Mouse (Mus musculus) liver, embryonic 15.5 days (tissue): ENCODE data around the gene Gpr61. TPM values are rescaled to one million over a fixed set of nuclear protein-coding genes. Genes with fewer than 3 reads are reported as not detected.

Experiments used
- ATAC-seq: fragments of 200-750 bp; cut with Nextera tagmentation; 2 replicates; pipeline ENCODE4 v1.8.0; 2017; ENCODE audit warnings: moderate number of reproducible peaks, mild to moderate bottlenecking, moderate library complexity; ENCODE audit not compliant: insufficient read depth
- H3K27ac ChIP-seq: fragments of 300-500 bp; sonication (generic); replicated peaks from 2 replicates; pipeline ENCODE4 v1.5.1; 2015; ENCODE audit warnings: mild to moderate bottlenecking, inconsistent platforms
- H3K27me3 ChIP-seq: fragments of 300-500 bp; sonication (generic); 2 replicates; pipeline ENCODE4 v1.6.1; 2015; ENCODE audit warnings: mild to moderate bottlenecking, inconsistent platforms
- H3K36me3 ChIP-seq: fragments of 300-500 bp; sonication (generic); replicated peaks from 2 replicates; pipeline ENCODE4 v1.6.1; 2015; ENCODE audit warnings: moderate library complexity, mild to moderate bottlenecking, inconsistent platforms
- H3K4me1 ChIP-seq: fragments of 300-500 bp; sonication (generic); replicated peaks from 2 replicates; pipeline ENCODE4 v1.6.1; 2015; ENCODE audit warnings: inconsistent platforms
- H3K4me2 ChIP-seq: fragments of 300-500 bp; sonication (generic); 2 replicates; pipeline ENCODE4 v1.6.1; 2015; ENCODE audit warnings: moderate library complexity, mild to moderate bottlenecking, inconsistent platforms
- H3K4me3 ChIP-seq: fragments of 300-500 bp; sonication (generic); replicated peaks from 2 replicates; pipeline ENCODE4 v1.5.1; 2015; ENCODE audit warnings: mild to moderate bottlenecking, inconsistent platforms
- H3K9ac ChIP-seq: fragments of 300-500 bp; sonication (generic); 2 replicates; pipeline ENCODE4 v1.6.1; 2015; ENCODE audit warnings: moderate library complexity, mild to moderate bottlenecking, inconsistent platforms
- H3K9me3 ChIP-seq: fragments of 300-500 bp; sonication (generic); replicated peaks from 2 replicates; pipeline ENCODE4 v1.6.1; 2016; ENCODE audit warnings: inconsistent platforms
- WGBS: fragments of 180-500 bp; shearing (Covaris S2); methylation state at CpG from one replicate; pipeline ENCODE4 v1.1.7; 2015; ENCODE audit warnings: mixed read lengths; ENCODE audit not compliant: insufficient replicate concordance; 5-methylcytosine and 5-hydroxymethylcytosine counted together
- polyA plus RNA-seq: library from polyadenylated mRNA; unstranded; fragments of >200 nt; fragmentation: Nextera tagmentation; extraction: Ambion mirVana; gene quantifications from 2 replicates; pipeline ENCODE4 v1.2.1, GENCODE M21; 2015

The Gpr61 gene
- polyA plus RNA-seq, 1 experiment from 2014 or later: 0.02 TPM

DNA sequence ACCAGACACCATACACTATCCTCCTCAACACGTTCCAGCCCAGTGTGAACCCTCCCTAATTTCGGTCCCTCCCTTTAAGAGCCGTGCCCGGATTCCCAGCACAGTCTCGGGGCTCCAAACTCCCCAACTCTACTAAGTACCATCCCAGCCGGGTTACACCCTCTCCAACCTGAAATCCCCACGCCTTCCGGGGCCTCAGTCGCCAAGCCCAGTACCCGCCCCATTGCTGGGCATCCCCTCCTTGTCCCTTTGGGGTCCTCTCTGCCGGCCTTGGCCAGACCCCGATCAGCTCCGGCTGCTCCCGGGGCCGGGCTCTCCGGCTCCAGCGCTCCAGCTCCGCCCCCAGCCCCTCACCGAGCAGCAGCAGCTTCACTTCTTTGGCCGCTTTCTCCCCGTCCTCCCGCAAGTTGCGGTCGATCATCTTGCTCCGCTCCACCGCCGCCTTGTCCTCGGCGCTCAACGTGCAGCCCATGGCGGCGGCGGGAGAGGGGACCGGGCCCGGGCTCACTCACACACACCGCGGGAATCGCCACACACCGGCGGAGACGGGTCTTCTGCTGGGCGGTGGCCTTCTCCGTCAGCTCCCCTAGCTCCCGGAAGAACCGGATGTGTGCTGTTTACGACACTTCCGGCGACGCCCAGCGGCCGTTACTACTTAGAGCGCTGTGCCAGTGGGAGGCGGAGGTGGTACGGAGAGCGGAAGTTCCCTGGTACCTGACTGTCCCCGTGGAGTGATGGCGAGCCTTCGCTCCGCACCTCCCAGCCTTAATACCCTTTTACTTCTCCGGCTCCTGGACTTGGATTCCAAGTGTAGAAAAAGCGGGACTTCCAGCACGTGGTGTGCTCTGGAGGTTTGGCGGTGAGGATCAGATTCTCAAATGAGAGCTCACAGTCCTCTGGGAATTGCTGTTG is 8.9 kb downstream of the Gpr61 start, which contains the start of gene Gnai3:
Gnai3 (minus strand) TSS at position 613 of the 912 bp plus-strand sequence.
- ATAC-seq: peak; percentile 96
- H3K4me2 ChIP-seq: peak within 1 kb of the TSS; percentile 91
- H3K9me3 ChIP-seq: no peaks in the 10 kb centered on the region
- H3K4me1 ChIP-seq: peaks cover 56% of the 10 kb centered on the region
- H3K27me3 ChIP-seq: no peaks in the 10 kb centered on the region
- peaks cover 18% of the 10 kb centered on the region for H3K36me3 ChIP-seq
- H3K4me3 ChIP-seq: peak within 1 kb of the TSS; percentile 87
- under 1% methylated on average over 63 of the region's 63 CpGs for WGBS
- peak within 1 kb of the TSS; percentile 91 for H3K9ac ChIP-seq
- H3K27ac ChIP-seq: peak within 1 kb of the TSS; percentile 98

DNA sequence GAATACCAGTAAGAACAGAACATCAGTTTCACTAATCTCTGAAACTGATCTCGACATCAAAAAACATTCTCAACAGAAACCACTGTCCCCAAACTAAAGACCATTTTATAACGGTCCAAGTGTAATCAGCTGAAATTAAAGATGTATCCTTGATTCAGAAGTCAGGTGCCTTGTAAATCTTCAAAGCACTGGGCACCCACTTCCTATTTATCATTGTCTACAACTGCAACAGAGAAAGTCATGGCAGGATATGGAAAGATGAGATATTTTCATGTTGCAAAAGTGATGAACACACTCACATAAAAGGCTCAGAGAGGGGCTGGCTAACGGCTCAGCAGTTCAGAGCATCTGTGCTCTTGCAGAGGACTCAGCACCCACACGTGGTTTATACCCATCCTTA is 13.9 kb downstream of the Gpr61 start:
- H3K4me2 ChIP-seq: no peak overlapping the region
- no peak overlapping the region for H3K9ac ChIP-seq
- H3K27ac ChIP-seq: no peak overlapping the region
- peaks cover 61% of the 10 kb centered on the region for H3K4me1 ChIP-seq
- no peaks in the 10 kb centered on the region for H3K9me3 ChIP-seq
- H3K4me3 ChIP-seq: no peak overlapping the region
- peaks cover 54% of the 10 kb centered on the region for H3K36me3 ChIP-seq
- ATAC-seq: no peak
- no peaks in the 10 kb centered on the region for H3K27me3 ChIP-seq
- 57% methylated on average over 4 of the region's 4 CpGs for WGBS

DNA sequence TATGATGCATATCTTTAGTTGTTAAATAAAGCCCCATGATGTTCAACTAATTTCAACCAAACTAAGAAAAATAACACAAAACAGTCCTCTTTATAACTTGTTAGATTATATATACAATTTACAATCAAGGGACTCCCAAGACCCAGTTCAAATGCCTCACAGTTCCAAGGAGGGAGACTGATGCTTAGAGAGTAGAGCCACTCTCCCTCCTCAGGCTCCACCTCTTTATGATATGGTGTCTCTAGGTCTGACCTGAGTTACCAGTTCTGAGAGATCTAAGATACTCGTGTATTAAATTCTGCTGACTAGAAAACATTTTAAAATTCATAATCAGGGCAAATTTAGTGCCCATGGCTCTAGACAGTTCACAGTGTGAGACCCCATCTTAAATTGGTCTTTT is 15.6 kb downstream of the Gpr61 start:
- 47% methylated on average over 1 of the region's 1 CpGs for WGBS
- no peak for ATAC-seq
- H3K4me1 ChIP-seq: peaks cover 63% of the 10 kb centered on the region

DNA sequence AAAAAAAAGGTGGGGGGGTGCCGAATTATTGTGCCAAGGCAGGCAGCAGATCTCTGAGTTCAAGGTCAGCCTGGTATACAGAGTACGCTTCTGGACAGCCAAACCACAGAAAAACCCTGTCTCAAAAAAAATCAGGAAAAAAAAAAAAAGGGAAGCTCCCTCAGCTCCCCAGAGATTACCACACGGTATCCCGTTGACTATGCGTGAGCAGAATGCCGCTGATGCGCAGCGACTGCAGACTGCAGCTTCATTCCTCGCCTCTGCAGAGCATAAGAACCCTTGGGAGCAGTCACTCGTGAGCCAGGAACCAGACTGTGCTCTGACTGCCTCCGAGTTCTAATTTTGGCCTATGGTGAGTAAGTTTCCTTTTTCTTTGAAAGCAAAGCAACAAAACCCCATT is 20.0 kb downstream of the Gpr61 start:
- H3K9ac ChIP-seq: no peak overlapping the region
- 46% methylated on average over 11 of the region's 11 CpGs for WGBS
- H3K27ac ChIP-seq: no peak overlapping the region; the same call in 1 of the 2 replicates
- H3K36me3 ChIP-seq: peaks cover 33% of the 10 kb centered on the region
- no peak overlapping the region for H3K4me3 ChIP-seq
- ATAC-seq: no peak
- H3K9me3 ChIP-seq: no peaks in the 10 kb centered on the region
- H3K4me2 ChIP-seq: no peak overlapping the region
- peaks cover 69% of the 10 kb centered on the region for H3K4me1 ChIP-seq
- no peaks in the 10 kb centered on the region for H3K27me3 ChIP-seq

More for the DNA sequence above, 15.6 kb downstream of the Gpr61 start:
- no peak overlapping the region for H3K4me2 ChIP-seq
- no peaks in the 10 kb centered on the region for H3K27me3 ChIP-seq
- peaks cover 57% of the 10 kb centered on the region for H3K36me3 ChIP-seq
- no peaks in the 10 kb centered on the region for H3K9me3 ChIP-seq
- H3K9ac ChIP-seq: no peak overlapping the region
- no peak overlapping the region for H3K27ac ChIP-seq
- H3K4me3 ChIP-seq: no peak overlapping the region

DNA sequence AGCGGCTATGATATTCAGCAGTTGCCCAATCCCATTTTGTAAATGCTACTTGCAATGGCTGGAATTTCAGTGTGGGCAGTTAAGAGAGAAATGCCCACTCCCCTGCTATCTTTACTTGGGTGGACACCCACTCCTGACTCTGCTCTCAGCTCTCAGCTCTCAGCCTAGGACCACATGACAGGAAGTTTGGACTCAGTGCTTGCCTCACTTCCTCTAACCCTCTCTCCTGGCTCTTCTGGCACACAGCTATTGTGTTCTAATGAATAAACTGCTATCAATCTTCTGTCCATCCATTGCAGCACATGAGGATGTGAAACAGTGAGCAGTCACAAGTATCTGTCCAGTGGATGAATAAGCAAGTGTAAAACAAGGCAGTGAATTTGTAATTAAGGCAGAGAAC is 22.2 kb downstream of the Gpr61 start:
- Histone ChIP-seq H3K27ac (peak overlapping the region; percentile 71), H3K4me1 (peaks cover 76% of the 10 kb centered on the region), H3K27me3 (no peaks in the 10 kb centered on the region), H3K9me3 (no peaks in the 10 kb centered on the region), H3K4me3 (no peak overlapping the region), H3K36me3 (peaks cover 23% of the 10 kb centered on the region), H3K9ac (no peak overlapping the region), H3K4me2 (no peak overlapping the region)
- ATAC-seq: no peak
- WGBS: 87% methylated on average over 1 of the region's 1 CpGs

DNA sequence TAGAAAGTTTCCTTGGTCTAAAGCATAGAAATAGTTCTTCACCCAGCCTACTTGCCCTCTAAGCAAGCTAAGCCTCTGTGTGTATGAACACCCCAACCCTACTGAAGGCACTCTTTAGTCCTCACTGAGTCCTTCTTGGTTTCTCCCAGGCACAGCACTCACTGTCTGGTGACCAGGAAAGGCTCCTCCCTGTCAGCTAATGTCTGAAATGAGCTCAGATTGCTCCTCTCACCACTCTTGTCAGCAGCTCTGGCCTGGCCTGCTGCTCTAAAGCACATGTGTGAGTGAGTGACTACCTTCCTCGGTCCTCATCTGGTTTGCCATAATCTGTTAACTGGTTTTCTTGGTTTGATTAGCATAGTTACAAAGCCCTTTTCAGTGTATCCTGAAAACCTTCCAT is 22.9 kb downstream of the Gpr61 start:
- WGBS: 57% methylated on average over 1 of the region's 1 CpGs
- H3K27ac ChIP-seq: peak overlapping the region; percentile 71
- peaks cover 16% of the 10 kb centered on the region for H3K36me3 ChIP-seq
- no peaks in the 10 kb centered on the region for H3K9me3 ChIP-seq
- no peak overlapping the region for H3K9ac ChIP-seq
- no peaks in the 10 kb centered on the region for H3K27me3 ChIP-seq
- peaks cover 79% of the 10 kb centered on the region for H3K4me1 ChIP-seq
- H3K4me2 ChIP-seq: no peak overlapping the region
- no peak overlapping the region for H3K4me3 ChIP-seq
- no peak for ATAC-seq

DNA sequence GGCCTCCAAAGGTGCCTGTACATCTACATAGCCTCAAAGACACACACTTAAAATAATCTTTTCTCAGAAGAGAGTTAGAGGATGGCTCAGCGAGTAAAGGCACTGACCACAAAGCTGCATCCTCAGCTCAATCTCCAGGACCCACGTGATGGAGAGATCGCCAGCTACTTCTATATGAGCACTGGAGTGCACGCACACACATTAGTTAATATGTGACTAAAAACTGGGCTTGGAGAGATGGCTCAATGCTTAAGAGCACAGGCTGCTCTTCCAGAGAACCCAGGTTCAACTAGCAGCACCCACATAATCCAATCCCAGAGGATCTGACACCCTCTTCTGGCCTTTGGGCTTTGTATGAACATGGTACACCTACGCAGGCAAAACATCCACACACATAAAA is 23.5 kb downstream of the Gpr61 start:
- ATAC-seq: 0 out of 2 replicates have a peak, but pooled peaks have one; percentile 11
- peaks cover 83% of the 10 kb centered on the region for H3K4me1 ChIP-seq
- H3K9ac ChIP-seq: no peak overlapping the region
- H3K27me3 ChIP-seq: no peaks in the 10 kb centered on the region
- H3K4me3 ChIP-seq: no peak overlapping the region
- no peaks in the 10 kb centered on the region for H3K9me3 ChIP-seq
- peak overlapping the region; percentile 71 for H3K27ac ChIP-seq
- peak overlapping the region; percentile 8; the same call in 1 of the 2 replicates for H3K4me2 ChIP-seq
- WGBS: 78% methylated on average over 5 of the region's 5 CpGs
- H3K36me3 ChIP-seq: peaks cover 12% of the 10 kb centered on the region

DNA sequence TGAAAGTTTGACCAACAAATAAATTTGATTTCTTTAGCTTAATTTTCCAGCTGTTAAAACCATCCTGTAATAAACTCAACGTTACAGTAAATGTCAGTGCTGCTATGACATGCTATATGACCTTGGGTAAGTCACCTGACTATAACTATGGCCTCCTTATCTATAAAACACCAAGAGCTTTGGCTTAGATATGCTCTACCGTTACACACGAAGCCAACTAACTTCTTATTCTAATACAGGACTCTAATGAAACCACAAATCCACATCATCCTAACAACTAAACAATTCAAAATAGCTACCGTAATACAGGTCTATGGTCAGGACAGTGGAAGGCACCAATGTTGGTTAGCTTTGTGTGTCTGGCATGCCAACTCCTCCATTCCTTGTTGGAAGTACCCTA is 24.9 kb downstream of the Gpr61 start:
- Histone ChIP-seq H3K36me3 (peaks cover 4% of the 10 kb centered on the region; the same call in 1 of the 2 replicates), H3K27me3 (no peaks in the 10 kb centered on the region), H3K4me3 (no peak overlapping the region), H3K9me3 (no peaks in the 10 kb centered on the region), H3K4me1 (peaks cover 83% of the 10 kb centered on the region), H3K27ac (peak overlapping the region; percentile 78), H3K4me2 (peak overlapping the region; percentile 46), H3K9ac (no peak overlapping the region)
- WGBS: 27% methylated on average over 4 of the region's 4 CpGs
- ATAC-seq: peak; percentile 85

DNA sequence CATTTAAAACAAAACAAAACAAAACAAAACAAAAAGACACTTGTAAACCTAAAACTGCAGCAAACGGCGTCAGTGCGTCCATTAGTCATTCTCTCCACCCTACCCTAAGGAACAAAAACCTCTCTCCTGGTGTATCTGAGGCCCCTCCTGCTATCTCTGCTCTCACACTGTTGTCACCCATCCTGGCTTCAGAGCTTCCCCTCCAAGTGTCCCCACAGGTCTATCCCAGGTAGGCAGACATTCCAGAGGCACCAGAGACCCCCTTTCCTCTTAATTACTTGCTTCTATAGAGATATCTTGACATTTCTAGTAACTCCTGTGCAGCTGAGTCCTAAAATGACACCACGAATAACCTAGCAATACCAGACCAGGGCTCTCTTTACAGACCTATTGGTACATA is 25.3 kb downstream of the Gpr61 start:
- Histone ChIP-seq H3K27me3 (no peaks in the 10 kb centered on the region), H3K36me3 (peaks cover 4% of the 10 kb centered on the region; the same call in 1 of the 2 replicates), H3K4me1 (peaks cover 84% of the 10 kb centered on the region), H3K9me3 (no peaks in the 10 kb centered on the region), H3K4me3 (no peak overlapping the region), H3K9ac (peak overlapping the region; percentile 2; the same call in 1 of the 2 replicates), H3K27ac (peak overlapping the region; percentile 78), H3K4me2 (peak overlapping the region; percentile 46)
- ATAC-seq: peak; percentile 80
- 34% methylated on average over 4 of the region's 4 CpGs for WGBS

DNA sequence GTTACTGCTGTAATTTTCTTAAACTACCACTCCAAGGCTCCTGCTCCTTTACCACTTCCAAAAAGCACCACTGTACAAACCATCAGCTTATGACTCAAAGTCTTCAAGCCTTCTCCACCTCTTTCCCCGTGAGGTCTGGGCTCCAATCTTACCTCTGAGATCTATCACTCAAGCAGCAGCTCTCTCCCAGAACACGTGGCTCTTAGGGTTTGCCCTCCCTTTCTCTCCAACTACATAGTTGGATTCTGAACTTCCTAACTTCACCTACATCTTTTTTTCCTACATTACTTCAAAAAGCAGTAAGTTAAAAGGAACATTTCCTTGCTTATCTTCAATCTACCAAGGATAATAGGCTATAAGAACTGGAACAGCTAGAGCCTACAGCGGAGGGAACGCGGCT is 26.2 kb downstream of the Gpr61 start:
- peaks cover 88% of the 10 kb centered on the region for H3K4me1 ChIP-seq
- 58% methylated on average over 5 of the region's 5 CpGs for WGBS

DNA sequence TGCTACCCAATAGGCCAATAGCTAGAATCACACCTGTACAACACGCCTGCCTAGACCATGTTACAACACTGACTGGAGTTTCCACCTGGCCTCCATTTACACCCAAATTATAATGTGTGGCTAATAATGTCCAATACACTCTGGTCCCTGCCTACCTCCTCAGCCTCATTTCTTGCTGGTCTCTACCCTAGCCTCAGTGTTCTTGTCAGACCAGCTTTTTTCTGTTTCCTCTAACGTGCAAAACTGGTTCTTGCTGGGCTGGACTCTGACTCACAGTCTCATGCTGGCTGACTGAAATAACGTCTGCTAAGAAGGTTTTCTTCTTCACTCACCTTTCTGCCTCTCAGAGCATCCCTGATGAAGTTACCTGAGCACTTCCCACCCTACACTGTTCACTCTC is 28.4 kb downstream of the Gpr61 start:
- no peak overlapping the region for H3K27ac ChIP-seq
- no peak overlapping the region for H3K9ac ChIP-seq
- ATAC-seq: no peak
- no peak overlapping the region for H3K4me2 ChIP-seq
- no peaks in the 10 kb centered on the region for H3K9me3 ChIP-seq
- 84% methylated on average over 3 of the region's 3 CpGs for WGBS
- peaks cover 26% of the 10 kb centered on the region for H3K36me3 ChIP-seq
- peaks cover 67% of the 10 kb centered on the region for H3K4me1 ChIP-seq
- no peak overlapping the region for H3K4me3 ChIP-seq
- H3K27me3 ChIP-seq: no peaks in the 10 kb centered on the region

More for the DNA sequence above, 26.2 kb downstream of the Gpr61 start:
- H3K27ac ChIP-seq: peak overlapping the region; percentile 78
- peak overlapping the region; percentile 25 for H3K9ac ChIP-seq
- ATAC-seq: no peak
- H3K27me3 ChIP-seq: no peaks in the 10 kb centered on the region
- H3K4me2 ChIP-seq: peak overlapping the region; percentile 46
- H3K36me3 ChIP-seq: peaks cover 10% of the 10 kb centered on the region
- H3K4me3 ChIP-seq: no peak overlapping the region
- no peaks in the 10 kb centered on the region for H3K9me3 ChIP-seq
